Mouse (Mus musculus): Measurements from ENCODE around the gene Map1s.

GRCm38 (mm10) chr8:70864712-70865221 is 41.0 kb upstream of the Map1s start:
- TF ChIP-seq CTCF (IDR thresholded peaks at IDR 0.05; ENCODE audit: low read depth) (no peak), EP300 (optimal IDR thresholded peaks at IDR 0.05) (no peak)

All from stomach, postnatal 0 days (tissue).